Mouse (Mus musculus): ENCODE data around the gene Rpl13a. TPM values are rescaled to one million over a fixed set of nuclear protein-coding genes. Genes with fewer than 3 reads are reported as not detected.

Rpl13a gene
- polyA plus RNA-seq, 1 experiment from 2014 or later: 1,296 TPM

DNA sequence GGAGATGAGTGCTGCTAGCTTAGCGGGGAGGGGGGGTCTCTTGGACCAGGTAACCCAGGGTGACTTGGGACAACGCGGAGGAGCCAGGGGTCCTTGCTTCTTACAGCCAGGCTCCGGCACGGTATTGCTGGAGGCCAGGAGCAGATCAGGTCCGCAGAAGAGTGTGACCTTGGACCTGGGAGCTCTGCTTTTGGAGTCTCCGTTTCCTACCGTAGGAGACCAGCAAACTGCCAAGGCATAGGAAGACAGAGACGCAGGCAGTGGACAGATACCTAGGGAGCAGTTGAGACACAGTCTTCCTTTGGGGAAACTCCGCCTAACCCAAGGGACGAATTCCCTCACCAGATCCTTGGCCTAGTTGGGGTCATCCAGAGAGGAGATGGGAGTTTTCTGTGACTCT lies 37.1 kb upstream of the Rpl13a start:
- H3K4me1 ChIP-seq: peaks cover 15% of the 10 kb centered on the region
- 0 out of 2 replicates have a peak, but pooled peaks cover 5% of the 10 kb centered on the region for H3K9me3 ChIP-seq
- 46% methylated on average over 11 of the region's 11 CpGs for WGBS
- no peak overlapping the region for H3K27ac ChIP-seq
- H3K4me3 ChIP-seq (replicated peaks): no peak overlapping the region
- H3K27me3 ChIP-seq (replicated peaks): peaks cover 77% of the 10 kb centered on the region
- ATAC-seq (ENCODE audit: insufficient read depth, low FRiP score, low read depth): no peak
- H3K4me2 ChIP-seq: no peak overlapping the region
- no peak overlapping the region for H3K9ac ChIP-seq
- H3K36me3 ChIP-seq: peaks cover 4% of the 10 kb centered on the region; the same call in 1 of the 2 replicates

DNA sequence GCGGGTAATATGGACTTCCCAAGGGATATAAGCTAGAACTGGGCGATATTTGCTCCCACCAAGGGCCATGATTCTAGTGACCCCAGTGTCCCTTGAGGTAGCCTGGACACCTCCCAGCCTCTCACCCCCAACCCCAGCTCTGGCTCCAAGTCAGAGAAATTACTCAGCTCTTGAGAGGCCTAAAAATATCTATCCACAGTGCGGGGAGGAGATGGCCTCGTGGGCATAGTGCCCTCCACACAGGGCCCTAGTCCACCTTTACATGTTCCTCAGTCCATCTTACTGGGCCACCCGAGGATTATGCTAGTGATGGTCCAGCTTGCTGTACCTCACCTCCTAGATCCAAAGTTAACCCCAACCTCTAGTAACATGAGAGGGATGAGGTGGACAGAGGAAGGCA lies 36.3 kb upstream of the Rpl13a start:
- ATAC-seq (ENCODE audit: insufficient read depth, low FRiP score, low read depth): no peak
- no peak overlapping the region for H3K4me2 ChIP-seq
- peaks cover 5% of the 10 kb centered on the region; the same call in 1 of the 2 replicates for H3K36me3 ChIP-seq
- H3K9me3 ChIP-seq: 0 out of 2 replicates have a peak, but pooled peaks cover 3% of the 10 kb centered on the region
- no peak overlapping the region for H3K27ac ChIP-seq
- peaks cover 72% of the 10 kb centered on the region for H3K27me3 ChIP-seq (replicated peaks)
- WGBS: 62% methylated on average over 5 of the region's 5 CpGs
- H3K4me1 ChIP-seq: peaks cover 15% of the 10 kb centered on the region
- H3K9ac ChIP-seq: no peak overlapping the region
- H3K4me3 ChIP-seq (replicated peaks): no peak overlapping the region

DNA sequence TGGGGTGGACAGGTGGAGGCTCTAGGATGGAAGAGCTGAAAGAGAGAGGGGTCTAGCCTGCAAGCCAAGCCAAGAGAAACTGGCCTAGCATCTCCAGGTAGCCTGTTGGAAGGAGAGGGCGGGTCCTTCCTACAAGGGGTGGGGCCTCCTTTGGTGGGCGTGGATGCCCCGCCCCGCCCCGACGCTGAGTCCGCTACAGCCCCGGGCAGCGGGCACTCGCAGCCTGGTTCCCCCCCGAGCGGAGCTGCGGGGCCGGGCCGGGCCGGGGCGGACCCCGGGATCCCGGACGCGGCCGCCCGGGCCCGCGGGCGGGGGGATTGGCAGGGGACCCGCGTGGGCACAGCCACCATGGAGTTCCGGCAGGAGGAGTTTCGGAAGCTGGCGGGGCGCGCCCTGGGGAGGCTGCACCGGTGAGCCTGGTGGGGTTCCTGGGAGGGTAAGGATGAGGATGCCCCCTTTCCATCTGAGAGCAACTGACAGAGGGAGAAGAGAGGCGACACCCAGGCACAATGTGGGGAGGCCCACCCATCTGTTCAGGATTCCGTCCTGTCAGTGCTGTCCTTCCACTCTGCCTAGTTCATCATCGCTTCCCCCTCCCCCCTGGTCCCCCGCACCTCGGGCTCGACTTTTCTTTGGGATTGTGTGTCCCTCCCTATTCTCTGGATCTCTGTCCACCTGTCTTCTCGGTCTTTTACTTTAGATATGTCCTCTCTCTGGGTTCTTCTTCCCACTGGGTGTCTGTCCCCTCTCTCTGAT lies 35.4 kb upstream of the Rpl13a start, which contains the start of gene Slc17a7:
Gene Slc17a7, plus strand, starts transcription at position 215 of the 756 bp plus-strand sequence.
- Histone ChIP-seq H3K9ac (no peak within 1 kb of the TSS), H3K27ac (no peak within 1 kb of the TSS), H3K27me3 (replicated peaks) (peaks cover 63% of the 10 kb centered on the region), H3K4me2 (peak within 1 kb of the TSS; percentile 80), H3K4me3 (replicated peaks) (peak within 1 kb of the TSS; percentile 46), H3K9me3 (no peaks in the 10 kb centered on the region), H3K36me3 (peaks cover 5% of the 10 kb centered on the region; the same call in 1 of the 2 replicates), H3K4me1 (peaks cover 15% of the 10 kb centered on the region)
- no peak for ATAC-seq (ENCODE audit: insufficient read depth, low FRiP score, low read depth)
- 2% methylated on average over 37 of the region's 41 CpGs for WGBS

DNA sequence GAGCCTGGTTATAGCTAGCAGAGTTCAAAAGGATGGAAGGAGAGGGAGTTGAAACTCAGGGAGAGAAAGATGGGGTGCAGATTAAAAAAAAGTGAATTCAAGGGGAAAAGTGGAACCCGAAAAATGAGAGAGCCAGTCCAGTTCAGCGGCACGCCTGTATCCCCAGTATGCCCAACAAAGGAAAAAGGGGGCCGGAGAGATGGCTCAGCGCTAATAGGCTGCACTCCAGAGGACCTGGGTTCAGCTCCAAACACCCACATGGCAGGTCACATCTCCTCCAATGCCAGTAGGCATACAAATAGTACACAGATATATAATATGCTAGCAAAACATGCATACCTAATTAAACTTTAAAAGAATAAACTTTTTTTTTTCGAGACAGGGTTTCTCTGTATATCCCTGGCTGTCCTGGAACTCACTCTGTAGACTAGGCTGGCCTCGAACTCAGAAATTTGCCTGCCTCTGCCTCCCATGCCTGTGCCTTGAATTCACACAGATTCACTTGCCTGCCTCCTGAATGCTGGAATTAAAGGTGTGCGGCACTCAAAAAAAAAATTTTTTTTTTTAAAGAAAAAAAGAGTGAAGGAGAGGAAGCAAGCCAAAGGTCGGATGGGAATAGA lies 34.5 kb upstream of the Rpl13a start:
- ATAC-seq (ENCODE audit: insufficient read depth, low FRiP score, low read depth): no peak
- H3K27ac ChIP-seq: no peak overlapping the region
- WGBS: 72% methylated on average over 9 of the region's 9 CpGs
- H3K9me3 ChIP-seq: no peaks in the 10 kb centered on the region
- no peak overlapping the region for H3K4me3 ChIP-seq (replicated peaks)
- H3K4me1 ChIP-seq: peaks cover 15% of the 10 kb centered on the region
- H3K27me3 ChIP-seq (replicated peaks): peaks cover 55% of the 10 kb centered on the region
- no peak overlapping the region for H3K9ac ChIP-seq
- peaks cover 6% of the 10 kb centered on the region; the same call in 1 of the 2 replicates for H3K36me3 ChIP-seq
- H3K4me2 ChIP-seq: no peak overlapping the region

DNA sequence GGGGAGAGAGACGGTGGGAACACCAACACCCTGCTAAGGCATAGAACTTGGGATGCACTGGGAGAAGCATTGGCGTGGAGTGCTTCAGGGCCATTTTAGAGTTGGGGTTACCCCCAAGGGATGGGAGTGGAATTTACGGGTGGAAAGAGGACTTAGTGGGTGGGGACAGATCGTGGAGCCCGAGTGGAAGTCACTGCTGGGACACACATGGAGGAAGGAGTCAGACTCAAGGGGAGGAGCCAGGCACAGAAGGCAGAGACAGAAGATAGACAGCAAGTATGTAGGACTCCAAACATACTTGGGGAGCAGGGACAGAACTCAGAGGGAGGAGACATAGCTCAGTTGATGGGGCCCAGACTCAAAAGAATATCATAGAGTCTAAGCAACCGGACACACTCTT lies 34.0 kb upstream of the Rpl13a start:
- Histone ChIP-seq H3K27me3 (replicated peaks) (peaks cover 49% of the 10 kb centered on the region), H3K4me3 (replicated peaks) (peak overlapping the region; percentile 45), H3K9ac (no peak overlapping the region), H3K27ac (no peak overlapping the region), H3K4me1 (peaks cover 15% of the 10 kb centered on the region), H3K4me2 (peak overlapping the region; percentile 91), H3K36me3 (peaks cover 9% of the 10 kb centered on the region; the same call in 1 of the 2 replicates), H3K9me3 (no peaks in the 10 kb centered on the region)
- 25% methylated on average over 6 of the region's 6 CpGs for WGBS
- ATAC-seq (ENCODE audit: insufficient read depth, low FRiP score, low read depth): peak; percentile 1; the same call in 1 of the 2 replicates

- Histone ChIP-seq H3K4me3 (replicated peaks) (peak overlapping the region; percentile 45), H3K9ac (0 out of 2 replicates have a peak overlapping the region, but pooled peaks have one; percentile 2), H3K4me2 (peak overlapping the region; percentile 91), H3K27ac (peak overlapping the region; percentile 6; the same call in 1 of the 2 replicates), H3K4me1 (peaks cover 15% of the 10 kb centered on the region), H3K27me3 (replicated peaks) (peaks cover 42% of the 10 kb centered on the region), H3K36me3 (peaks cover 9% of the 10 kb centered on the region; the same call in 1 of the 2 replicates), H3K9me3 (no peaks in the 10 kb centered on the region)
- WGBS: 4% methylated on average over 35 of the region's 35 CpGs
- ATAC-seq (ENCODE audit: insufficient read depth, low FRiP score, low read depth): peak; percentile 85
Observed at GRCm38 (mm10) chr7:45161612-45162473, 33.3 kb upstream of the Rpl13a start.

DNA sequence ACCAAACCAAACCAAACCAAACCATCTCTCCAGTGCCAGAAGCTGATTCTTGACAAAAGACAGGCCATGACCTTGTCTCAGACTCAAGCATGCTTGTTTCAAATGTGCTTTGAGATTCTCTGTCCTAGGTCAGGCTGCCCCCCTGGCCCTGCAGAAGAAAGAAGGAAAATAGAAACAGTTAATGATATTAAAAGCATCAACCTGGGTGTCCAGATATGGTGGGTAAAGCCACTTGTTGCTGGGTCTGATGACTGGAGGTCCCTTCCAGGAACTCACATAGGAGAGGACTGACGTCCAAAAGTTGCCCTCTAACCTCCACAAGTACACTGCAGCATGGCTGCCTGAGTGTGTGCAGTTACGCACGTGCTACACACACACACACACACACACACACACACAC lies 32.3 kb upstream of the Rpl13a start:
- no peaks in the 10 kb centered on the region for H3K9me3 ChIP-seq
- H3K9ac ChIP-seq: no peak overlapping the region
- H3K27me3 ChIP-seq (replicated peaks): peaks cover 34% of the 10 kb centered on the region
- 93% methylated on average over 3 of the region's 3 CpGs for WGBS
- H3K4me2 ChIP-seq: no peak overlapping the region
- ATAC-seq (ENCODE audit: insufficient read depth, low FRiP score, low read depth): no peak
- no peak overlapping the region for H3K27ac ChIP-seq
- H3K36me3 ChIP-seq: peaks cover 9% of the 10 kb centered on the region; the same call in 1 of the 2 replicates
- no peak overlapping the region for H3K4me3 ChIP-seq (replicated peaks)
- peaks cover 15% of the 10 kb centered on the region for H3K4me1 ChIP-seq

DNA sequence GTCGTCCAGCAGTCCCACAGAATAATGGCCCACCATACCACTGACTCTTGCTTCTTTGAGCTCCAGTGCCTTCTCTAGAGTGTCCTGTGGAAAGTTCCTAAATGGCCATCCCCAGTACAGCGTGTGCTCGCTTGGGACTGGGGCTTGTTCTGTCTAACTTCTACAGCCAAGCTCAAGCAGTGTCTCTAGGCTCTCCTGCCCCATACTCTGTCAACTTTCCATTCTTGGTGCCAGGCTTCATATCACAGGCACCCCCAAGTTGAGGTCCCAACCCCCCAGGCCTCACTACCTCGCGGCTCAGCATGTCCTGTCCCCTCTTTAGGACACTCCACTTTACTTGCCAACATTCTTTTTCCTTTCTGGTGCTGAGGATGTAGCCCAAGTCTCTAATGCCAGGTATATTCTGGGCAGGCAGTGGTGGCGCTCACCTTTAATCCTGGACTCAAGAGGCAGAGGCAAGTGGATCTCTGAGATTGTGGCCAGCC lies 31.8 kb upstream of the Rpl13a start:
- whole genome bisulfite sequencing: 93% methylated on average over 6 of the region's 6 CpGs
- no peaks in the 10 kb centered on the region for H3K9me3 ChIP-seq
- H3K9ac ChIP-seq: no peak overlapping the region
- H3K27me3 ChIP-seq (replicated peaks): peaks cover 29% of the 10 kb centered on the region
- no peak overlapping the region for H3K4me2 ChIP-seq
- no peak overlapping the region for H3K27ac ChIP-seq
- peaks cover 16% of the 10 kb centered on the region for H3K4me1 ChIP-seq
- no peak for ATAC-seq (ENCODE audit: insufficient read depth, low FRiP score, low read depth)
- no peak overlapping the region for H3K4me3 ChIP-seq (replicated peaks)
- peaks cover 9% of the 10 kb centered on the region; the same call in 1 of the 2 replicates for H3K36me3 ChIP-seq

GRCm38 (mm10) chr7:45158991-45159390 lies 30.4 kb upstream of the Rpl13a start:
- Histone ChIP-seq H3K9me3 (no peaks in the 10 kb centered on the region), H3K36me3 (peaks cover 9% of the 10 kb centered on the region; the same call in 1 of the 2 replicates), H3K27me3 (replicated peaks) (peaks cover 15% of the 10 kb centered on the region), H3K27ac (no peak overlapping the region), H3K4me1 (peaks cover 17% of the 10 kb centered on the region), H3K4me3 (replicated peaks) (no peak overlapping the region), H3K9ac (no peak overlapping the region), H3K4me2 (no peak overlapping the region)
- no peak for ATAC-seq (ENCODE audit: insufficient read depth, low FRiP score, low read depth)
- whole genome bisulfite sequencing: 90% methylated on average over 6 of the region's 6 CpGs

DNA sequence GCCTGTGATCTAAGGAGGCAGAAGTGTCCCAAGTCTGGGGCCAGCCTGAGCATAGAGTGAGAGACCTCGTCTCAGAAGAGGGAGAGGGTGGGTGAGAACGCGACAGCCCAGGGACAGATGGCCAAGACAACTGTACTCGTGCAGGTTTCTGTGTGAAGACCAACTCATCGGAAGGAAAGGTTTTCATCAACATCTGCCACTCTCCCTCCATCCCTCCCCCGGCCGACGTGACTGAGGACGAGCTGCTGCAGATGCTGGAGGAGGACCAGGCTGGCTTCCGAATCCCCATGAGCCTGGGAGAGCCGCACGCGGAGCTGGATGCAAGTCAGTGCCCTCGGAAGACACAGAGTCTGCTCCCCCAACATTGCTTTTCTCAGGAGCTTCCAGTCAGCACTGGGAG lies 28.9 kb upstream of the Rpl13a start:
- no peaks in the 10 kb centered on the region for H3K9me3 ChIP-seq
- no peak overlapping the region for H3K4me3 ChIP-seq (replicated peaks)
- 0 out of 2 replicates have a peak, but pooled peaks cover 10% of the 10 kb centered on the region for H3K4me1 ChIP-seq
- ATAC-seq (ENCODE audit: insufficient read depth, low FRiP score, low read depth): no peak
- no peak overlapping the region for H3K27ac ChIP-seq
- no peak overlapping the region for H3K9ac ChIP-seq
- no peaks in the 10 kb centered on the region; the same call in 1 of the 2 replicates for H3K27me3 ChIP-seq (replicated peaks)
- H3K4me2 ChIP-seq: no peak overlapping the region
- 81% methylated on average over 14 of the region's 14 CpGs for WGBS
- H3K36me3 ChIP-seq: peaks cover 9% of the 10 kb centered on the region; the same call in 1 of the 2 replicates

- Histone ChIP-seq H3K9me3 (no peaks in the 10 kb centered on the region), H3K27ac (no peak overlapping the region), H3K27me3 (replicated peaks) (no peaks in the 10 kb centered on the region), H3K4me2 (no peak overlapping the region), H3K4me3 (replicated peaks) (no peak overlapping the region), H3K4me1 (peaks cover 10% of the 10 kb centered on the region), H3K9ac (no peak overlapping the region), H3K36me3 (peaks cover 9% of the 10 kb centered on the region; the same call in 1 of the 2 replicates)
- ATAC-seq (ENCODE audit: insufficient read depth, low FRiP score, low read depth): no peak
- 94% methylated on average over 15 of the region's 15 CpGs for WGBS
Observed at GRCm38 (mm10) chr7:45156206-45156605, 27.6 kb upstream of the Rpl13a start.

Data from stomach, embryonic 15.5 days (tissue).